Mouse (Mus musculus) myocyte (in vitro differentiated cells): ENCODE results near the gene Sla2.

Experiments
- CEBPB ChIP-seq: IDR thresholded peaks from 2 replicates; pipeline ENCODE4 v1.6.1; 2011; ENCODE audit warnings: mild to moderate bottlenecking, moderate library complexity; ENCODE audit not compliant: poor library complexity, insufficient read depth, severe bottlenecking
- E2F4 ChIP-seq: IDR thresholded peaks from one replicate; pipeline ENCODE4 v1.6.1; 2011; ENCODE audit warnings: mild to moderate bottlenecking, control low read depth, moderate library complexity; ENCODE audit not compliant: insufficient read depth
- MAX ChIP-seq: IDR thresholded peaks from one replicate; pipeline ENCODE4 v1.6.1; 2011; ENCODE audit warnings: low read depth, mild to moderate bottlenecking, control low read depth
- MYOD1 ChIP-seq, 3 experiments: IDR thresholded peaks; one replicate each; pipeline ENCODE4 v1.6.1; 2011; ENCODE audit warnings: control low read depth in 2 of 3, low read depth in 2 of 3, mild to moderate bottlenecking in 2 of 3, moderate library complexity in 1 of 3; ENCODE audit not compliant: insufficient read length in 2 of 3, control insufficient read depth in 1 of 3
- MYOG ChIP-seq, 3 experiments: IDR thresholded peaks; one replicate each; pipeline ENCODE4 v1.6.1; 2011; ENCODE audit warnings: control low read depth in 2 of 3, low read depth in 2 of 3, mild to moderate bottlenecking in 2 of 3; ENCODE audit not compliant: insufficient read length in 2 of 3, control insufficient read depth in 1 of 3, insufficient read depth in 1 of 3
- POLR2A ChIP-seq: IDR thresholded peaks from one replicate; pipeline ENCODE4 v1.6.1; 2011; ENCODE audit warnings: low read depth, mild to moderate bottlenecking, control low read depth, moderate library complexity; ENCODE audit not compliant: insufficient read length
- POLR2AphosphoS2 ChIP-seq: IDR thresholded peaks from one replicate; pipeline ENCODE4 v1.6.1; 2011; ENCODE audit warnings: low read depth, control low read depth; ENCODE audit not compliant: insufficient read length
- REST ChIP-seq: IDR thresholded peaks from one replicate; pipeline ENCODE4 v1.6.1; 2011; ENCODE audit warnings: mild to moderate bottlenecking, control low read depth, moderate library complexity; ENCODE audit not compliant: insufficient read depth, insufficient read length
- TCF12 ChIP-seq: IDR thresholded peaks from one replicate; pipeline ENCODE4 v1.6.1; 2011; ENCODE audit warnings: mild to moderate bottlenecking, control low read depth; ENCODE audit not compliant: poor library complexity, insufficient read depth, severe bottlenecking

GRCm38 (mm10) chr2:156901344-156901743 lies 14.4 kb upstream of the Sla2 start:
- no peak for TF ChIP-seq TCF12
- TF ChIP-seq POLR2A: no peak
- no peak for TF ChIP-seq E2F4
- no peak for TF ChIP-seq MYOG (IDR thresholded peaks at IDR 0.05; ENCODE audit: control insufficient read depth in 1 of 3, insufficient read depth in 1 of 3, insufficient read length in 2 of 3, low read depth in 2 of 3)
- no peak for TF ChIP-seq MYOD1 (IDR thresholded peaks at IDR 0.05; ENCODE audit: control insufficient read depth in 1 of 3, insufficient read length in 2 of 3, low read depth in 2 of 3)
- TF ChIP-seq CEBPB: no peak
- TF ChIP-seq REST: no peak
- no peak for TF ChIP-seq MAX
- TF ChIP-seq POLR2AphosphoS2: no peak
